Mouse (Mus musculus) gastrocnemius, postnatal 4 days (tissue): ENCODE results near the gene Gm20388. TPM values are rescaled to one million over a fixed set of nuclear protein-coding genes. Genes with fewer than 3 reads are reported as not detected.

Experiments used
- DNase-seq, 2 experiments: peaks; one replicate each; pipeline ENCODE4 v3.0.0; 2021 to 2022; ENCODE audit warnings: low spot score in 2 of 2, mixed read lengths in 2 of 2
- total RNA-seq, 2 experiments: library from RNA; stranded (reverse); gene quantifications; 2 replicates each; pipeline ENCODE4 v1.2.3; 2021

Gm20388 gene
- total RNA-seq, 2 experiments from 2014 or later: 12.8 to 22.8 TPM

DNA sequence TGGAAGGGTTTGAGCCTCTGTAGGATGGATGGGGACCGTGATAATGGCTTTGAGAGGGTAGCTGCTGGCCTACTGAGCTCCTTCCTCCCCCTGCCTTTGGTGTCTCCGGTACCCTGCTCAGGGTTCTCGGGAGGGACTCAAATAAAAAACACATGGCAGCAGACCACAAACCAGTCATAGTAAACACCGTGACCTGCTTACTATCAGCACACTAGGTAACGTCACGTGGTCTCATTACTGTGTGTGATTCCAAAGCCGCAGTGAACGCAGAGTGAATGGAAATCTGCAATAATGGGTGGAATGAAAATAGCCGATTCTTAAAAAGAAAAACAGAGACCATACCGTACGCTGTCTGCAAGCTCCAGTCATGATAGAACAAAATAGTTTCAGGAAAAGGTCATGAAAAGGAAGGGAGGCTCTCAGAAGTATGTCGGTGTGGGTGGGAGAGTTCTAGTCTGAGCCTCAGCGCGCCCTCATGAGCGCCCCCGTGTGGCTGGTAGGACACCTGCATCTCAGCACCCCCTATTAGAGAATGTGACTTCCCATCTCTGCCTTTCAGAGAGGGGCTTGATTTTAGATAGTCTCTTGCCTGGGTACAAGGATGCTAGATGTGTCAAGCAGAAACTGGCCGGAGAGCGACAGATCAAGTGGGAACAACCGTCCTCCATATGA lies 4436.3 kb downstream of the Gm20388 start:
- peak; percentile 53 to 64 for DNase-seq

DNA sequence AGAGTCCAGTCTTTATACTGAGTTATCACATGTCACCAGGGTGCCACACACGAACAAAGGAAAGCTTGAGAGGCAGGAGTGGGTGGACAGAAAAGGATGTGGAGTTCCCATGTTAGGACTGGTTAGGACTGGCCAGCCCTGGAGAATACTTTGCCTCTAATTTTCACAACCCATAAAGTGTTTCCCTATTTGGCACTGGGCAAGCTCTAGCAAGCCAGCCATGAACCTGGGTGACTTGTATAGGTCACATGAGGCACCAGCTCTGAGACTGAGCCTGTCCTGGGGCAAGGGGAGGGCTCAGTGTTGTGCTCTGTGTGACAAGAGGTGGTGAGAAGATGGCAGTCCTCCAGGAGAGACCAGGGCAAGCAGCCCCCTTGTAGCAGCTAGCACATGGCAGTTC lies 4437.4 kb downstream of the Gm20388 start:
- no peak for DNase-seq

DNA sequence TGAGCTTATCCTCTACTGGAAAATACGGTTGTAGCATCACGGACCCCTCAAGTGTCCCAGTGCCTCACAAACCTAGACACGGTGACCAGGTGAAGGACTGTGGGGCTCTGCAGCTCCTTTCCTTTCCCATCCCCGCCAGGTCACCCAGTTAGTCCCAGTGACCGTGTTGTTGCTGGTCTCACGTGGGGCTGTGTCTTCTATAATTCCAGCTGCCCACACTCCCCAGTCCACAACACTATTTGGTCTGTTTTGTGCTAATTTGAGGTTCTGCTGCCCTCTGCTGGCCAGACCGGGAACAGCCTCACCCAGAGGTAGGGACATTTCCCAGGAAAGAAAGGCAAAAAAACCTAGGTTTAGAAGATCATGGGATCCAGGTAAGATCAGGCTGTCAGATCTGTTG lies 4439.0 kb downstream of the Gm20388 start:
- DNase-seq: peak; percentile 66 to 79

DNA sequence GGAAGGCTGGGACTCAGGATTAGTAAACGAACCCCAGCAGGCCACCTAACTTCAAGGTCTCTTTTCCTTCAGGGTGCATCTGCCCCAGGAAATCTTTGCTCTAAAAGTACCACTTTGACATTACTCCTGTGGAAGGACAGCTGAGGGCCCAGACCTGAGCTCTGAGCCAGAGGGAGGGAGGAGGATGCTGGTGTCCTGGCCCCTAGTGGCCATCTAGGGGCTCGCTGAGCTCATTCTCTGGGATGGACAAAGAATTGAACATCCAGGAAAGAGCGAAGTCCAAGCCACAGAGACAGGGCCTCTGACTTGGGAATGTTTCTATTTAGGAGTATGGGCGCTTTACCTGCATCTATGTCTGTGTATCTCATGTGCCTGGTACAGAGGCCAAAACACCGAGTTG lies 4441.0 kb downstream of the Gm20388 start:
- DNase-seq: no peak

DNA sequence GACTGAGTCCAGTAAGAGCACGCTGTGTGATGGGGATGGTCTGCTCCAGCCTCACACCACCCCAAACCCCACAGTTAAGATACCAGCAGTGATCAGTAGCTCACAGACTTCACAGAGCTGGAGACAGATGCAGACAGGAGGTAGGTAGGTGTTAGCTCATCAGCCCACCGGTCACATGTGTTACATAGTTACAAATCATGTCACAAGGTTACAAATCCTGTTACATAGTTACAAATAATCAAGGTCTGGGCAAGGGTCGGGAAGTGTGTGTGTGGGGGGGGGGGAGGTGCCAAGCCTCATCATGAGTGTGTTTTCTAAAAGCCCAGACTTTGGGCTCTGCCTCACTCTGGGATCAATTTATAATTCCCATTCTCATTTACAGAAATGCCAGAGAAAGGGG lies 4450.3 kb downstream of the Gm20388 start:
- no peak for DNase-seq

DNA sequence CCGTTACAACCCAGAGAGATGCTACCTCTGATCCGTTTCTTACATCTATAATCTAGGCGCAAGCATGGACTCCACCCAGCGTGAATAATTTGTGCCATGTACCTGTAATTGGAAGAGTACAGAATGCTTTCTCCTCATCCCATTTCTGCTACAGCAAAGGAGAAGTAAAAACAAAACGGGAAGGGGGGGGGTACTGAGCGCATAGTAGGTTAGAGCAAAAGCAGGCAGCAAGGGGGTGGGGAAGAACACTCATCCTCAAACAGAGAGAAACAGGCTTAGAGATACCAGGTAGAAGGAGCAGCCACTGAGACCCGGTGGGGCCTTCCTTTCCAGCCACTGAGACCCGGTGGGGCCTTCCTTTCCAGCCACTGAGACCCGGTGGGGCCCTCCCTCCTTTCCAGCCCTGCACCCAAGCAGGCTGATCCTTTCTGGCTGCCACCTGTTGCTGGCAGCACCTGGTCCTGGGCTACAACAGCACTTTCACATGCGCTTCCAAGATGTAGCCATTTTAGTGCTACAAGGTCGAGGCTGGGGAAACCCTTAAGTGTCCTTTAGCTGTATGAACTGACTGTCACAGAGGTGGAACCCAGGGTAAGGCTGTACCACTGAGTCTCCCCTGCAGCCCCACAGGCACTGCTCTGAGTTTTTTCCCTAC lies 4451.3 kb downstream of the Gm20388 start:
- no peak for DNase-seq

DNA sequence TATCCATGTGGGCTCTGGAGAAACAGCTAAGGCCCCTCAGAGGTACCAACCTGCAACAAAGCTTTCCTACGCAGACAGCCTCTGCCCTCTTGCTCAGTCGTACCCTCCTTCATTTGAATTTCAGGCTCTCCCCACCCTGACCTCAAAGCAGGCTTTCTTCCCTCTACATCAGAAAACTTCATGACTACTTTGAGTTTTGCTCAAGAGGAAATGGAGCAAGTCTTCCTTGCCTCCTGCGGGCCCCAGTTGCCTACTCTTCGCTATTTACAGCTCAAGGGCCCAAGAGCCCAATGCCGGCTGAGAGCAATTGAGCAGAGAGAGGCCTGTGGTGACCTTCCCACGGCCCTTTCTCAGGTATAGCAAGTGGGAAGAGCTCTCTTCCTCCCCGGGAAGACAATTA lies 4451.9 kb downstream of the Gm20388 start:
- no peak for DNase-seq

DNA sequence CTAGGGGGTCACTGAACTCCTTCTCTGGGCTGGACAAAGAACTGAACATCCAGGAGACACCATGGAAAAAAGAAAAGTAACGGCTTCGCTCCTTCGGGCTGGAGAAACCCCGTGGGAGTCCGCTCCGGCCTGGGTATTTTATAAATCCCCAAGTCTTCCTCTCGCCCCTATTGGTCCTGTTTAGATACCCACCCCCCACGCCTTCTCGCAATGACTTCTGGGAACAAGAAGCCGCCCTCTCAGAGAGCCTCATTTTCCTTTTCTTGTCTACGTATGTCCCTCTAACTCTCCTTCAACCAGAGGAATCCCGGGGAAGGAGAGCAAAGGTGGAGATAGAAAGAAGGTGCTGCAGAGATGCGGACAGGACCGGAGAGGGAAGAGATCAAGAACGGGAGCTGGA lies 4452.7 kb downstream of the Gm20388 start:
- DNase-seq: no peak

DNA sequence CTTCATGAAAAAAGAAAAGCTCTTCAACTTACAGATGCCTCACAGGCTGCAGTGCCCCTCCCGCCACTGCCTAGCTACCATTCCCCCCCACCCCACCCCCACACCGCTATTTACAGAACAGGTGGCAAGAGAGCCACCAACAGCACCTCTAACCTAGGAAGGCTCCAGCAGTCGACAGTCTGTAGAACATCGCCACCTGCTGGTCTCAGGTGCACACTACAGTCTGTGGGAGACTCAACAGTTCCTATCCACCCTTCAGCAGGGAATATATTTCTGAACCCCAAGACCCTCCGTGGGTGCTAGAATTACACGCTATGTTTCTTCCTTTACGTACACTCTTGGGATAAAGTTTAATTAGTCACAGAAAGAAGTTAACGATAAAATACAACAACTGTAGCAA lies 4457.6 kb downstream of the Gm20388 start:
- peak in 1 of 2 experiments; percentile 61 for DNase-seq

DNA sequence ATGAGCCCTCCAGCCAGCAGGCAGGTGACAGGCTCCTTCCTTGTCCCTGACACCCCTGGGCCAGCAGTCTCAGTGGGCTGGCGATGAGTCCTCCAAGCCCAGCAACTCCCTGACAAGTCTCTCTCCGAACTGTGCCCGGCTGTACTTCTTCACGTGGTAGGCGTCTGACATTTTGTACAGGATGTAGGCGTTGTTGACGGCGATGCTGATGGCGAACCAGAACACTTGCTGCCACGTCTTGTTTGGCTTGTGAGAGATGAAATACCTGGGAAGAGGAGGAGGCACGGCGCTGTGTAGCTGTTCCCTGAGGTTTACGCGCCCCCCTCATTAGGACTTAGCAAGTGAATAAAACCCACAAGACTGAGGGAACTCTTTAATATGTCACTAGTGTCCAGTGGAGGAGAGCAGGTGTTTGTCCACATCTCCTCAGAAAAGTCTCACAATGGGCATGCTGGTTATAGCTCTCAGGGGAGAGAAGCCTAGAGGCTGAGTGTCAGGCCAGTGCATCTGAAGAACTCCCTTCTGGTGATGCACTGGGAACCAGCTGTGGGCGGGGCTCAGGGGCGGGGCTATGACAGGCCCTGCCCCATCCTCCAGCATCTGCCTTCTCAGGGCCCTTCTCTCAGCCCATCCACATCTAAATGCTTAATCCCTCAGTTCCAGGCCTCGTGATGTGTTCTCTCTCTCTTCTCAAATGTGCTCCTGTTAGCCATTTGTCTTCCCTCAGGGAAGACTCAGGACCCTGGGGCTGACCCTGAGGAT lies 4460.0 kb downstream of the Gm20388 start:
- DNase-seq: no peak

DNA sequence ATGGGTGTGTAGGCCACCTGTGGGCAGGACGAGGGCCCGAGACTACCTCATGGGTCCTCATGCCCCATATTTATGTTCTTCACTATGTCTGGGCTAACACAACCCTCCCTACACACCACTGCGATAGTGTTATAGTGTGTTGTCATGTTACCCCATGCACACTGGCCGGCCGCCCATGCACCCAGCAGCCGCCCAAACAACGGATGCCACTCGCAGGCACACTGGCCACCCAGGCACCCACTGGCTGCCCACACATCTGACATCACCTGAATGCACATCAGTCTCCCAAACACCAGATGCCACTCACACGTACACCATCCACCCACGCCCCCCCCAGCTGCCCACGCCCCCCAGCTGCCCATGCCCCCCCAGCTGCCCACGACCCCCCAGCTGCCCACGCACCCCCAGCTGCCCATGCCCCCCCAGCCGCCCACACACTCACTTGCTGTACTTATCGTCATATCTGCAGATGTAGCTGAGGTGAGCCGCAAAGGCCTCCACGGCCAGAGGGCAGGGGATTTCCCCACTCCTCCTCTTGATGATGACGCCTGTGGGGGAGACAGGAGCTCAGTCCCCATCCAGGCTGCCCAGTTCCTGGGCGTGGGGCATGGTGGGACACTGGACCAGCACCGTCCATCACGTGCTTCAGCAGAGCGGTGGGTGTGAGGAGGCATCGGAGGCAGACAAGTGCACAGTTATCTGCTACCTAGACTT lies 4460.9 kb downstream of the Gm20388 start:
- no peak for DNase-seq

DNA sequence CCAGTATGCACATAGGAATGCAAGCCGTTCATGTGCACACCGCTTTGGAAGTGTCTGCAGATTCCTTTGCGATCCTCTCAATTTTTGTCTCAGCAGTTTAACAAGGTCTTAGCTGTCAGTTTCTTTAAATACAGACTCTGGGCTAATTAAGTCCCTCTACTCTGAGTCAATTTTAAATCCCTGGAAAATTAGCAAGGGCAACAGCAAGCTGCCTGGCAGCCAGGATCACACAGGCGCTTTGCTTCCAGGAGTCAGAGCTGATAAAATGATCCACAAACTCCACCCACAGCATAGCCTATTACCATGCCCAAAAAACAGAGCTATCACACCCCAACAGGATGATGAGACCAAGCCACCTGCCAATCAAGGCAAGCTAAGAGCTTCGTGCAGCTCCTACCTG lies 4463.1 kb downstream of the Gm20388 start:
- no peak for DNase-seq

DNA sequence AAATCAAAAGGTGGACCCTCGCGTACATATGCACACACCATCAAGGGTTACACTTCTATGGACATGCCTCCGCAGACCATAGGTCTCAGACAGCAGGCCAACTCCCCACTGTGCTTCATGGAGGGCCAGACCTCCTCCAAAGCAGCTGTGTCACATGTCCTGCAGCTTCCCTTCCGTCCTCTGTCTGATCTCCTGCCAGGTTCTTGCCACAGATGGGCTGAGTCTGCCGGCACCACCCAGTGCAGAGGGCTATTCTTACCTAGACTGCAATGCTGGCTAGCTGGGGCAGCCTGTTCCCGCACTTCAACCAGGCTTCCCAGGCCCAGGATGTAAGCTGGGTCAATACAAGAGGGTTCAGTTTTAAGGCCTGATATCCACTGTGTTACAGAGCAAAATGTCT lies 4464.5 kb downstream of the Gm20388 start:
- DNase-seq: no peak

DNA sequence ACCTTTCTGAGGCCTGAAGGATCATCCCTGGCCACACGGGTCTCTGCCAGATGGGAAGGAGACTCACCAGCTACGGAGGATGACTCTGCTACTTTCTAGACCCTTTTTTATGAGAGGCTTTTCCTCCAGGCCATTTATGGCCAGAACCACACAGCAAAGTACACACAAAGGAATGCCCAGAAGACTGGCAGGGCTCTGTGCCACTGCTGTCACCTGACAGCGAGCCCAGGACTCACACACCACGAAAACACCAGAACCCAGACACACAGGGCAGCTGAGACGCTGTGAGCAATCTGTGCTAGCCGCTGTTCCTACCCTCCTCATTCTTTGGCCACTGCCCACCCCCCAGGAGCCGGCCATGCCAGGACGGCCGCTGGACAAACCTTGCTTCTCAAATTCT lies 4465.1 kb downstream of the Gm20388 start:
- no peak for DNase-seq

DNA sequence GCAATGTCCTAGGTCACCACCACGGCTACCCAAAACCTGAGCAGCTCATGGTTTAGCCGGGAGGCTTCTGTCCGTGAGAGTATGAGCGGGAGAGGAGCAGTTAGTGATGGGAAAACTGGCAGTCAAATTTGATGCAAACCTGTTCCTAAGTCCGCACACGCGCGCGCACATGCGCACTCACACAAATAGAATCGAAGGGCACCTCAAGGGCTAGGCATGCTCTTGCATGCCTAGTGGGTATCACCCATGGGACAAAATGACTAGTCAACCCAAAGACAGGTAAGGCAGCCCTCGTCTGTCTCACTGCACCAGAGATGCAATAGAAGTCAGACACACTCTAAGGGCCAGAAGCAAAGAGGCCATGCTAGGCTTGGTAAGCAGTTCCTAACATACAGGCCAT lies 4465.8 kb downstream of the Gm20388 start:
- no peak for DNase-seq

DNA sequence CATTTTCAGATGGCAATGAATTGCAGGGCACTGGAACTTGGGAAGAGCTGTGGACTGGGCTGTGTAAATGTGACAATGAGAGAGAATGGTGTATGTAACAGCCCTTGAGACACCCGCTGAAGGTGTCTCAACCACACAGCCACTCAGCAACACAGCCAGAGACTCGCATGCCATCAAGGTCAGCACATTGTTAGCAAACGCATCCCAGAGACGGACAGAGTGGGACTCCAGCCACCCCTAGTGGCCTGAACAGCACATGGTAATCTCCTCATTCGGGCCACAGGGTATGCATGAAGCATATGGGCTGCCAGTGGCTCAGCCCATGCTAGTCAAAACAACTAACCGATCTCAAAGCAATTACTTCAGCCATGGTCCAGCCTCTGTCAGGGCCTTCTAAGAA lies 4468.6 kb downstream of the Gm20388 start:
- DNase-seq: no peak

DNA sequence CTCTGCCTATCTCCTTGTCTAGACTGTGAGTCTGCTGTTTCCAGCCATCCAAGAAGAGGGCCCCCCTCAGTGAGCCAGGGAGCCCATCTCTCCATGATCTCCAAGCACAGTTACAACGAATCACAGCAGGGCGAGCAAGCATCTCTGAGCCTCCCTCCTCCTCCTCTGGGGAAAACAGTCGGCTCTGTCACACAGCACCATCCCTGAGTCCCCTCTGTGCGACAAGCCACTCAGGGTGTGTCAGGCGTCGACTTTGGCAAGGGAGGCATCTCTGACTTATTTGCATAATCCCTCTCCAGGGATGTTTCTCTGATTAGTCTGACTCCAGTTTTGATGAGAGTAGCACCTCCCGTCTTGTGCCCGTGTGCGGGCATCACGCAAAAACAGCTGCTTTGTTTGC lies 4471.6 kb downstream of the Gm20388 start:
- DNase-seq: no peak

DNA sequence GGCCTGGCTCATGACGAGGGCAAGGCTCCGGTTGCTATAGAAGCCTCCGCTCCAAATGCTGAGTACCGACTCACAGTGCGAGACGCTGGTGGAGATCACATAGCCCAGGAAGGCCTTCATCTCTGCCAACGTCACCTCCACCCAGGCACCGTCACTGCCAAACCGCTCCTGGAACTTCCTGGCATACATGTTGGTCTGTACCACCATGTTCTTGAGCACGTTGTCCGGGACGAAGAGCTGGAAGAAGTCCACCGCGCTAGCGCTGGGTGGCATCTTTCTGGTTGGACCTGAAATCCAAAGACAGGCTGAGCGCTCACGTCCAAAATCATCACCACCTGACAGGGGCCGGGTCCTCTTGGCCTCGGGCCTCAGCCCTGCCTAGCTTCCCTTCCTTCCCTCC lies 4473.7 kb downstream of the Gm20388 start:
- DNase-seq: no peak

DNA sequence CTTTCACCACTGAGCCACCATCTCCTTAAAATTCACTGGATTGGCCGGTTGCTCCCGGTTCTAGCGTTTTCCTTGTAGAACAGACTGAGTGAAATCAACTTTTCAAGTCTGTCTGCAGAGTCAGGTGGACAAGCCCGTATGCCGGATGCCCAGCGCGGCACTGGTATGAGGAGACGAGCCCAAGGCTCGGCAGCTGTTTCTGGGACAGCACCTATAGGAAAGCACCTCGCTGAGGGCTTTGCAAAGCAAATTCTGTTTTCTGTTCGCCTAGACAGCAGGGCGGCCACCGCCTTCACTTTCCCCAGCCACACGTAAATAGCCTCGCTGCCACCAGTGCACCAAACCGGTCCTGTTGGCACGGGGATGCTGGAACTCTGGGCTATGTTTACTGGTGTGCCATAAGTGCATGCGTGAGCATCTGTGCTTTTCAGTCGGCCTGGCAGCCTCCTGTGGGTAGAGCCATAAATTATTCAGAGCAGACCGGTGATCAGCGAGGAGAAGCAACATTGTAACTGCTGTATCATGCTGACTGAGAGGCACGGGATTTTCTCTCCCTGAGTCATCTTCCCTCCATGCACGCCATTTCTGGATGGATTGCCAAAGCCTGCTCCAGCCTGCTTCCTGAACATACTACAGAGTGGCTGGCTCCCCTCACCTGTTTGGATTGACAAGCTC lies 4475.7 kb downstream of the Gm20388 start:
- no peak for DNase-seq

DNA sequence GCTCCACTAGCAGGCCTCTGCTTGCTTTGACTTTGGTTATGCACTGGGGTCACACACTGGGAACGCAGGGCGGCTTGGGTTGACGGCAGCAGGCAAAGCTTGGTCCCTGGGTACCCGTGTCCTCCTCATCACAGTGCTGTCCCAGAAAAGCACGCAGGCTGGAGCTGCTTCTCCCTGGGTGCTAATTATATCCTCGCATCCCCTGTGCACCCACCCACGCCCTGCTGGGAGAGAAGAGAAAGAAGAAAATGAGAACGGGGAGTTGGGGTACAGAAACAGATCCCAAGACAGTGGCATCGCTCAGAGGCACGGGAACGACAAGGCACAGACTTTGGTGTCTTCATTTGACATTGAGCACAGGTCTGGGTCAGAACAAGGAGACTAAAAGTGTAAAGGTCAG lies 4478.9 kb downstream of the Gm20388 start:
- no peak for DNase-seq

DNA sequence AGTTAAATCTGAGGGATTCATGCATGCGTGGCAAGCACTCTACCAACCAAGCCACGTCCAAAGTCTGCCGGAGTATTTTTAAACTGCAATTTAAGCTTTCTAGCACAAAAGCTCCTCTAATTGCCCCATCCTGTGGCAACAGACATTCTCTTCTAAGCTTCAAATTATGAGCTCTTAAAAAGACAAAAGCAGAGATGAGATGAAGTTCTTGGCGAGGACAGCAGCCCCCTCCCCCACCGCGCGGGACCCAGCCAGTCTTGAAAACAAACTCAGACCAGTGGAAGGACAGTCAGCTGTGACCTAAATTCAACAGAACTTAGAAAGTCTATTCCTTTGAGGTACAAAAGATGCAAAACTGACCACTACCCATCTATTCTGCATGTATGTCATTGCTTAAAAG lies 4480.6 kb downstream of the Gm20388 start:
- no peak for DNase-seq
